Mouse (Mus musculus) testis, adult 2 months (tissue): ENCODE measurements around the gene Carmil3. TPM values are rescaled to one million over a fixed set of nuclear protein-coding genes. Genes with fewer than 3 reads are reported as not detected.

Experiments used
- H3K27ac ChIP-seq: fragments of 200-500 bp; 2 replicates; pipeline ENCODE4 v1.5.1; 2012; ENCODE audit warnings: low read depth, low read length; ENCODE audit not compliant: control insufficient read depth, insufficient read depth
- H3K27me3 ChIP-seq: fragments of 200-500 bp; 2 replicates; pipeline ENCODE4 v1.6.1; 2012; ENCODE audit warnings: mild to moderate bottlenecking, low read length, moderate library complexity; ENCODE audit not compliant: control insufficient read depth, insufficient read depth
- H3K36me3 ChIP-seq: fragments of 200-500 bp; 2 replicates; pipeline ENCODE4 v1.6.1; 2012; ENCODE audit warnings: mild to moderate bottlenecking, low read length; ENCODE audit not compliant: control insufficient read depth, insufficient read depth
- H3K4me1 ChIP-seq: fragments of 200-500 bp; 2 replicates; pipeline ENCODE4 v1.6.1; 2012; ENCODE audit warnings: low read length; ENCODE audit not compliant: control insufficient read depth, insufficient read depth
- H3K4me3 ChIP-seq: fragments of 200-500 bp; 2 replicates; pipeline ENCODE4 v1.5.1; 2012; ENCODE audit warnings: low read depth, mild to moderate bottlenecking, low read length, moderate library complexity, mixed read lengths; ENCODE audit not compliant: control insufficient read depth
- CTCF ChIP-seq: fragments of 200-500 bp; IDR thresholded peaks from 2 replicates; pipeline ENCODE4 v1.5.1; 2012; ENCODE audit warnings: low read depth, mild to moderate bottlenecking, inconsistent platforms, low read length, moderate library complexity; ENCODE audit not compliant: control insufficient read depth, insufficient read depth, insufficient replicate concordance
- POLR2A ChIP-seq: fragments of 200-500 bp; IDR thresholded peaks from 2 replicates; pipeline ENCODE4 v1.6.1; 2012; ENCODE audit warnings: low read depth, mild to moderate bottlenecking, inconsistent platforms, low read length, moderate library complexity; ENCODE audit not compliant: control insufficient read depth
- polyA plus RNA-seq: library from polyadenylated mRNA; depleted of rRNA; stranded (reverse); fragments of >200 nt; gene quantifications from 2 replicates; pipeline ENCODE4 v1.2.3, GENCODE M21; 2012; rRNA removed

Gene Carmil3
- 1.8 and 1.9 TPM in 2 replicates for polyA plus RNA-seq

DNA sequence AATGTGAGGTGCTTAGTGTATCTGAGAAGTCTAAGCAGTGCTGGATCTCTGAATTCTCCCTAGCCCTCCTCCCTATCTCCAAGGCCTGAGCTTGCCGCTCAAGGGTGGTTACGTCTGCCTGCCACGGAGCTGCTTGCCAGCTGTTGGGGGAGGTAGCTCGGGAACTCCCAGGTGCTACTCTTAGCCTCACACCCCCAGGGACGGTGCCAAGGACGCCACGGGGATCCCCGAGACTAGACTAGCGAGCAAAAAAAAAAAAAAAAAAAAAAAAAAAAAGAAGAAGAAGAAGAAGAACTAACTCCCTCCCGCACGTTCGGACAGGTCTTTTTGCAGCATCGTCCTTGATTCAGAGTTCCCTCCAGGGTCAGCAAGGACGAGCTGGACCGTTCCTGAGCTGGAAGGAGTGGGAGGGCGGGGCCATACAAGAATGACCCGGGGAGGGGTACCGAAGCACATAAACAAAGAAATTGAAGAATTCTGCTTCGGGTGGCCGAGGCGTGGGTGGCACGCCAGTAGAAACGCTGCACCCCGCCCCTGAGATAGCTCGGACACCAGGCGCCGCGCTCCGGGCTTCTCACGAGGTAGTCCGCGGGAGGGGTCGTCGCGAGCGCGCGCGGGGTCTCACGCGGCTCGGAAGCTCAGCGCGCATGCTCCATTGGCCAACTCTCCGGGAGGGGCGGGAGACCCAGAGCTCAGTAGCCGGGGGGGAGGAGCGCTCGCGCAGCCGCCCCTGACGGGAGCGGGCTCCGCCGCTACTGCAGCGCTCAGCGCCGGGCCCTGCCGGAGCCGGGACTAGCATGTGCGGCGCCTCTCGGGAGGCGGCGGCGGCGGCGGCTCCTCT lies at the start of gene Carmil3:
TSS of gene Carmil3 (plus strand) at position 291 of the 841 bp plus-strand sequence.
- Histone ChIP-seq H3K4me3 (peak within 1 kb of the TSS; percentile 79), H3K27me3 (no peaks in the 10 kb centered on the region), H3K36me3 (no peaks in the 10 kb centered on the region), H3K4me1 (peaks cover 14% of the 10 kb centered on the region), H3K27ac (no peak within 1 kb of the TSS)
- TF ChIP-seq CTCF (no peak), POLR2A (no peak)

DNA sequence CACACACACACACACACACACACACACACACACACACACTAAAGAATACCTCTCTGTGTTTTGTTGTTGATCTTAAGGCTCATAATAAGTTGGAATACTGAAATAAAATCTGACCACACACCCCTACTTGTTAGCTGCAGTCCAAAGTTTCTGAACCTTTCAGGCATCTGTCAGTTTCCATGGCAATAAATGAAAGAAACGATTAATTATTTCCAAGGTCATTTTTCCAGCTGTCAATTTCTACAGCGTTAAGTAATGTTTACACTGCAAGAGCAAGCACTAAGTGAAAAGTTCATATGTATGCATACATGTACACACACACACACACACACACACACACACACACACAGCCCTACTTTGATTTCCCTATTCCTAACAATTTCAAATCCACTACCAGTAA lies 32.8 kb upstream of the Carmil3 start:
- TF ChIP-seq POLR2A (no peak), CTCF (no peak)
- no peak overlapping the region for H3K27ac ChIP-seq
- no peaks in the 10 kb centered on the region for H3K36me3 ChIP-seq
- no peaks in the 10 kb centered on the region for H3K27me3 ChIP-seq
- H3K4me1 ChIP-seq = no peaks in the 10 kb centered on the region; the same call in 1 of the 2 replicates
- no peak overlapping the region for H3K4me3 ChIP-seq

- Histone ChIP-seq H3K36me3 (no peaks in the 10 kb centered on the region), H3K27ac (no peak overlapping the region), H3K4me3 (no peak overlapping the region), H3K27me3 (no peaks in the 10 kb centered on the region), H3K4me1 (no peaks in the 10 kb centered on the region; the same call in 1 of the 2 replicates)
- TF ChIP-seq CTCF = peak; percentile 89
- no peak for TF ChIP-seq POLR2A
These were observed 32.2 kb upstream of the Carmil3 start for GRCm38 (mm10) chr14:55458273-55458672.

DNA sequence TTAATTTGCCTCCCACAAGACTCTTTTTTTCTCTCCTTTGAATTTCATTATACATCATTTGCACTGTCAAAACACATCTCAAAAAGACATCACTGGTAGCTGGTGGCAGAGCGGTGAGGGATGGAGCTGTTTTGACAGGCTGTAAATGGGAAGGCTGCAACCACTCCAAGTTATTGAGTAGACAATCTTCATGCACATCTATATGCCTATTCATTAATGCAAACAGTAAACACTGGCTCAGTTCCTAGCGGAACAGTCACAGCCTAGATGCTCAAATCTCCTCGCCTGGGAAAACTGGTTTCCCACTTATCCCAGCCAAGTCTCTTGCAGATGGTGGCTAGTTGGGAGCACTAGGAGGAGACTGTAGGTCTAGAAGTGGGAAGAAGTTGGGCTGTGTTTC lies 31.7 kb upstream of the Carmil3 start:
- Histone ChIP-seq H3K27ac (no peak overlapping the region), H3K36me3 (no peaks in the 10 kb centered on the region), H3K4me1 (no peaks in the 10 kb centered on the region; the same call in 1 of the 2 replicates), H3K27me3 (no peaks in the 10 kb centered on the region), H3K4me3 (no peak overlapping the region)
- no peak for TF ChIP-seq POLR2A
- no peak for TF ChIP-seq CTCF

DNA sequence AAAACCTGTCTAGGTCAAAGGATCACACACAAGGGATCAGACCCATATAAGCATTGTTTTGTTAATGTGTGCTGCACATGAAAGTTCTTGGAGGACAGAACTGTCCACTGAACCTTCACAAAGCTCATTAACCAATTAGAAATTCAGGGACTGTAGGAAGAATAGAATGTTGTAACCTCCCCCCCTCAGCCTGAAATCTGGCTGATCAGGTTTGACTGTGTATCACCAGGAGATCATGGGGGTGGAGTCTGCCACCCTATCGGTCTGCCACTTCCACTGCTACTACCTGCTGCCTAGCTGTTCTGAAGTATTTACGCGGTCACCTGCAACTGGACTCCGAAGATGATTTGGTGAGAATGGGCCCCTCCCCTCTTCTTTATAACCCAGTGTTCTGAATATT lies 30.7 kb upstream of the Carmil3 start:
- Histone ChIP-seq H3K27me3 (no peaks in the 10 kb centered on the region), H3K4me1 (no peaks in the 10 kb centered on the region; the same call in 1 of the 2 replicates), H3K4me3 (no peak overlapping the region), H3K27ac (no peak overlapping the region), H3K36me3 (no peaks in the 10 kb centered on the region)
- TF ChIP-seq CTCF (no peak), POLR2A (no peak)

DNA sequence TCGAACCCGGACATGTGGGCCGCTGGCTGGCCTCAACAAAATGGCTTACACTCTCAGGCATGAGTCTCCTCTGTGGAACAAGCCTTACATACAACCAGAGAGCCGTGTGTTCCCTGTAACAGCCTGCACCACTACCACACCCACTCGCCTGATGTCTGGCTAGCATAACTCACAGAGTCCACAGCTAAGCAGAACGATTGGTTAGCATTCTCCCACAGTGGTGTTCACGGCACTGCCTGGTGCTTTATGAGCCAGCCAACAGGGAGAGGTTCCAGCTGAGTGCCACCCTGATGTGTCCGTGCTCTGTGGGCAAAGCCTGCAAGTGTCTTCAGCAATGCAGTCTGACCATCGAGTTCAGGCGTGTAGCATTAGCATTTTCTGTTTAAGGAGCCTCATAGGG lies 30.2 kb upstream of the Carmil3 start:
- Histone ChIP-seq H3K36me3 (no peaks in the 10 kb centered on the region), H3K4me1 (no peaks in the 10 kb centered on the region; the same call in 1 of the 2 replicates), H3K27ac (no peak overlapping the region), H3K27me3 (no peaks in the 10 kb centered on the region), H3K4me3 (no peak overlapping the region)
- TF ChIP-seq POLR2A (no peak), CTCF (no peak)

DNA sequence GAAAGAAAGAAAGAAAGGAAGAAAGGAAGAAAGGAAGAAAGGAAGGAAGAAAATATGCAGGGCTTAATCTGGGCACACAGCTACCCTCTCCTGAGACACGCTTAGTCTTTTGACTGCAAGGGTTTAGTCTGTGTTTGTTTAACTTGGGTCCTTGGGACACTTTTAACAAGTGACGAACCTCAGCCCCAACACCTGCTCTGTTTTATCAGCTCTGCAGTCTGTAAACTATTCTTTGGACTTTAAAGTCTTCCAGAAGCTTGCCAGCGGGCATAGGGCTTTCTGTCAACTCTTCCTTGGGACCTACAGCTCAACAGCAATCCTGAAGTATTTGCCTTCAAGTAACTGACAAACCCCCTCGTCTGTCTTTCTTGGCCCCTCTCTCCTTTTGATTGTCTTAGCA lies 28.7 kb upstream of the Carmil3 start:
- no peak overlapping the region for H3K27ac ChIP-seq
- no peak overlapping the region for H3K4me3 ChIP-seq
- no peak for TF ChIP-seq POLR2A
- TF ChIP-seq CTCF = no peak
- no peaks in the 10 kb centered on the region for H3K36me3 ChIP-seq
- H3K27me3 ChIP-seq = no peaks in the 10 kb centered on the region
- H3K4me1 ChIP-seq = no peaks in the 10 kb centered on the region; the same call in 1 of the 2 replicates
